Mouse (Mus musculus): Measurements from ENCODE around the gene Xirp1.

DNA sequence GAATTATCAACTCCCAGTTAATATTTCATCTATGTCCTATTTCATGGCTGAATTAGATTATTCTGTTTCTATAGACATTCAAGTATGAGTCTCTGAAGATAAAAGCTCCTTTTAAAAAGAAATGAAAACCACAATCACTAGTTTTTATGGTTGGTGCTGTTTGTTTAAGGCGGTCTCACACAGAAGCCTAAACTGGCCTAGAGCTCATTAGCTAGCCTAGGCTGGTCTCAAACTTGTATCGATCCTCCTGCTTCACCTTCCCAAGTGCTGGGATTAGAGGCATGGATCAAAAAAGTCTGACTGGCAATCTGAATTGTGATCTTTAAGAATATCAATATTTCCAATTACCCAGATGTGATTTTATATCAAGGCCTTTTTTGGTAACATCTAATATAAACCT, 44.2 kb upstream of the Xirp1 start:
- TF ChIP-seq CTCF (IDR thresholded peaks at IDR 0.05) (no peak), EP300 (IDR thresholded peaks at IDR 0.05; ENCODE audit: insufficient read depth, low read depth, low read length) (no peak), POLR2A (IDR thresholded peaks at IDR 0.05; ENCODE audit: insufficient read depth, low read depth, low read length) (no peak)

Measured in heart, adult 2 months (tissue).